Mouse (Mus musculus) adrenal gland, postnatal 36 days (tissue): Measurements from ENCODE around the gene Apmap. TPM values are rescaled to one million over a fixed set of nuclear protein-coding genes. Genes with fewer than 3 reads are reported as not detected.

Source experiments
- total RNA-seq, 2 experiments: library from RNA; stranded (reverse); gene quantifications; 2 replicates each; pipeline ENCODE4 v1.2.3; 2021

Gene Apmap
- total RNA-seq, 2 experiments from 2014 or later: 117 to 146 TPM

Other genes starting within 250 kb of the Apmap start
- gene 3300002I08Rik, start 245.8 kb downstream of the Apmap start, total RNA-seq: 1 to 10 TPM; 4.4 to 5.7 TPM
- gene Zfp442, start 157.1 kb downstream of the Apmap start, total RNA-seq: 1 to 10 TPM; 4.9 to 6.5 TPM
- 1 to 10 TPM; 1.1 to 1.2 TPM for gene Zfp345, start 123.5 kb downstream of the Apmap start, total RNA-seq
- not detected for gene Cst7, start 38.2 kb downstream of the Apmap start, total RNA-seq
- 10 to 100 TPM; 23.2 to 29.1 TPM for gene Acss1, start 59.9 kb upstream of the Apmap start, total RNA-seq
- not detected for gene Vsx1, start 80.8 kb upstream of the Apmap start, total RNA-seq
- gene Entpd6, start 140.5 kb upstream of the Apmap start, total RNA-seq: 10 to 100 TPM in 1 of 2 experiments, 1 to 10 TPM in 1; 7.2 to 11.4 TPM
- 10 to 100 TPM; 41.5 to 42.6 TPM for gene Pygb, start 178.2 kb upstream of the Apmap start, total RNA-seq